Mouse (Mus musculus) splenic B cell, adult 2 months (primary cell): Measurements from ENCODE around the gene Nsmce4a.
"Not testable (repeated sequence)": the region's sequence is repeated elsewhere in the genome, so short reads cannot be mapped to it uniquely, and the experiment has no call there.

ENCODE experiments used
- DNase-seq: peaks from one replicate; pipeline ENCODE4 v3.0.0-alpha.2; 2011; ENCODE audit warnings: low read depth, low spot score
- H3K27me3 ChIP-seq: 2 replicates; pipeline ENCODE4 v1.6.1; 2012; ENCODE audit warnings: mild to moderate bottlenecking, low read length, moderate library complexity, mixed read lengths; ENCODE audit not compliant: control insufficient read depth, poor library complexity, insufficient read depth, severe bottlenecking
- H3K36me3 ChIP-seq: 2 replicates; pipeline ENCODE4 v1.6.1; 2012; ENCODE audit warnings: mild to moderate bottlenecking, low read length, moderate library complexity, mixed read lengths; ENCODE audit not compliant: control insufficient read depth, poor library complexity, insufficient read depth, severe bottlenecking

Gene Nsmce4a

DNA sequence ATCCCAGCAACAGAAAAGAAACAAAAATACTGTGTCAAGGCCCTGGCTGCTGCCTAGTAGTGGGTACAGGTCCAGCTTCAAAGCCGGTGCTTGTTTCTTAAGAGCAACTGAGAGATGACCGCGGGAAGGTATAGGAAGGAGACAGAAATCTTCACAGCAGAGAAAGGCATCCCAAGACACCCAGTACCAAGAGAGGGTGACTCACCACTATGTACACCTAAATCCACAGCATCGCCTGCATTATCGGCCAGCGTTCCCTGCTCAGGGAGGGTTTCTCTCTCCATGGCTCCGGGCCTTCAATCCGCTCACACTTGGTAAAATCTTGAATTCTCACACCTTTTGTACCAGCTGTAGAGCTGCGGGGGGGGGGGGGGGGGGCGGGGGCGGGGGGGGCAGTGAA lies at the start of gene Nsmce4a:
TSS of gene Nsmce4a (minus strand) at position 298 of the 400 bp plus-strand sequence.
- DNase-seq, result no peak
- no peaks in the 10 kb centered on the region for H3K27me3 ChIP-seq
- no peaks in the 10 kb centered on the region for H3K36me3 ChIP-seq

DNA sequence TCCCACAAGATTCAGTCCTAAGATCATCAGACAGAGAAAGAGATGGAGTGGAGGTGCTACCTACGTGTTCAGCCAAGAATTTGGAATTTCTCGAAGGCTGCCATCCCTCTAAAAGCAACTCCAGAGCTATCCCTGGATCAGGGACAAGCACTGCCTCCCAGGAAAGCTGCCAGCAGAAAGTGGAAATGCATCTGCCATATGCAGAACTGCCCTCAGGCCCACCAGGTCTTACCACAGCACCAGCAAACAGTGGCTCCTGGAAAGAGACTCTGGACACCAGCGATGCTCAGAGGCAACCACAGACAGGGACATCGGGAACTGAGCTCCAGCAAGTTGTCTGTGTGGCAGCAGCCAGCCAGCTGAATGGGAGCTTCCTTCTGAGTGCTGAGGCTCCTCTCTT lies 49.4 kb upstream of the Nsmce4a start:
- no peaks in the 10 kb centered on the region for H3K27me3 ChIP-seq
- no peak for DNase-seq
- no peaks in the 10 kb centered on the region for H3K36me3 ChIP-seq

DNA sequence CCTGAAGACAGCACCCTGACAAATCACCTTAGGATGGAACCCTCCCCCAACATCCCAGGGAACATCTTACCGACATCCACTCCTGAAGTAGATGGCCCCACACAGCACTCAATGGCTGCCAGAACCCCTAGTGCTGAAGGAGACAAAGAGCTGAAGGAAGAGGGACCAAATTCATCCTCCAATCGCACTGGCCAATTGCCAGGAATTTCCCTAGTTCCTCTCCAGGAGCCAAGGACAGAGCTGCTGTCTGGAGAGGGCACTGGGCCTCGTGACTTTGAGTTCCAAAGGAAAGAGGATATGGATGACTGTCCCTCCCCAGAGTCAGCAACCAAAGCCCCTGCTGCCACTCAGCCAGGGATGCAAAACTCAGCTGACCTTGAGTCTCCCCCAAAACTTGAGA lies 49.0 kb upstream of the Nsmce4a start:
- H3K27me3 ChIP-seq, result no peaks in the 10 kb centered on the region
- DNase-seq, result no peak
- no peaks in the 10 kb centered on the region for H3K36me3 ChIP-seq

DNA sequence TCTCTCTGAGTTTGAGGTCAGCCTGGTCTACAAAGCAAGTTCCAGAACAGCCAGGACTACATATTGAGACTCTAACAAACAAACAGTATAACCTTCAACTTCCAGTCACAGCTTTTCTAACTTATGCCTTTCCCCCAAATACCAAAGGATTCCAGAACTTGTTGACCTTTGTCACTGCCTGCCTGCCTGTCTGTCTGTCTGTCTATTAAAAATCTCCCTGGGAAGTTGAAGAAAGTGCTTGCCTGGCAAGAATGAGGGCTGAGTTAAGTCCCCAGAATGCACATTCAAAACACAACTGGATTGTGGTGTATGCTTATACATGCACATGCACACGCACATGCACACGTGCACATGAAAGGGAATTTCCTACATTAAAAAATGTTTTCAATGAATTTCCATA lies 48.1 kb upstream of the Nsmce4a start:
- no peaks in the 10 kb centered on the region for H3K27me3 ChIP-seq
- DNase-seq, result no peak
- no peaks in the 10 kb centered on the region for H3K36me3 ChIP-seq

DNA sequence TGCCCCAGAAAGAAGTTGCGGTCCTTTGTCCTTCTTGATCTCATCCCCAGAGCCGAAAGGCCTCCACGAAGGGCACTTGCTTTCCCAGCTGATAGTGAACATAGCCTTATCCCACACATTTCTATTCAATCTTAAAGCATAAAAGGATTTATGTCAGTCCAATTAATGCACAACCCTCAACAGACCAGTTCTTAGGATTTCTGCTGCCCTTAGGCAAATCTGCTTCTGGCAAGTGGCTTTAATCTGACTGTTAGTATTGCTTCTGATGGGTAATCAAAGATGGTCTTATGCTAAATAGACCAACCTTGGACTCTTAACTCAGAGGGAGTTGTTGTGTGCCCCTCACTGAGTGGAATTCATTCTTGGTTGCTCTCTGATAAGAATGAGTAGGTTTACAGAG lies 44.7 kb upstream of the Nsmce4a start:
- Histone ChIP-seq H3K36me3 (no peaks in the 10 kb centered on the region), H3K27me3 (no peaks in the 10 kb centered on the region)
- DNase-seq, result no peak

DNA sequence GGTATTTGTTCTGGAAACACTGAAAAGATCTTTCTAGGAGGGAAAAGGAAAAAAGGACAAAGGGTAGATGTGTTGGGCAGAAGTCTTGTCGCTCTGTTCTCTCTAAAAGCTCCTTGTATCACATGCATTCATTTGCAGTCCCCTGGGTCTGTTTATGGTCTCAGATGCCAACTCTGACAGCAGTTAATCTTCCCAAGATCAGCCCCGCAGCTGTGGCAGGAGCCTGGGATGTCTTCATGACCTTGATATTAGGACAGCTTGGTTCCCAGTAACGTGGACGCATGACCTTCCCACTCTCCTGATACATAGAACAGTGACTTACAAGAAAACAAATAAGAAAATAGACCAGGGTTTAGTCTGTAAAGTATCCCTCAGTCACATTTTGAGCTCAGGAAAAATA lies 41.1 kb upstream of the Nsmce4a start:
- Histone ChIP-seq H3K36me3 (no peaks in the 10 kb centered on the region), H3K27me3 (no peaks in the 10 kb centered on the region)
- no peak for DNase-seq

DNA sequence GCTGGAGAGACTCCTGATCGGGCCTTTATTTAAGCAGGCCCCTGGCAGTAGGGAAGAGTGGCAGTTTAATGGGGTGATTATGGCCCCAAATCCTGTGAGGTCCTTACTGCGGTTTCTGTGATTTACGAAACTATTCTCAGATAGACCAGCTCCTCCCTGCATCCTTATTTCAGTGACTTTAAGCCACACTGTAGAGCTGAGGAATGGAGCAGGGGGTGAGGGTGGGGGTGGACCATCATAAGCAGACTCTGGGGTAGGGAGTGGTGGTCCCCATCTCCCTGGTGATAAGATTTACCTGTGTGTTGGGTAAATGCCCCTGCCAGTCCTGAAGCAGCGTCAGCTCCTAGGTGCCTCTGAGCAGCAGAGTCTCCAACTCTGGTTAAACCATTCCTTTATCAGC lies 34.0 kb upstream of the Nsmce4a start:
- no peak for DNase-seq
- Histone ChIP-seq H3K36me3 (no peaks in the 10 kb centered on the region), H3K27me3 (no peaks in the 10 kb centered on the region)

DNA sequence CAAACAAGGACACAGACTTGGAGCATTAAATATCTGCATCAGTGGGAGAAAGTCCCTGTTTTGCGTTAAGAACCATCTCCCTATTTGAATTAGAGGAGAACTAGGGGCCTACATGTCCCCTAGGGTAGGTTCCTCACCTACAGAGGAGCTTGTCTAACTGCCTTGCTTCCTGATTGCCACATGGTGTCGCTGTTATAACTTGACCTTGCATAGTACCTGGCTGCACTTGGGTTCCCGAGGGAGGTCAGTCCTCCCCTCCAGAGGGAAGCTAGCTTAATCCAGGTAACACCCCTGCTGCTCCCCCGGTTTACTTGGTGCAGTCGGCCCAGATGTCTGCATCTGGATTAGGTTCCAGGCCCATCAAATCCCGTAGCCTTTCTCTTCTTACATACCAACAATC lies 32.2 kb upstream of the Nsmce4a start:
- no peaks in the 10 kb centered on the region for H3K27me3 ChIP-seq
- no peaks in the 10 kb centered on the region for H3K36me3 ChIP-seq
- peak; percentile 15 for DNase-seq

DNA sequence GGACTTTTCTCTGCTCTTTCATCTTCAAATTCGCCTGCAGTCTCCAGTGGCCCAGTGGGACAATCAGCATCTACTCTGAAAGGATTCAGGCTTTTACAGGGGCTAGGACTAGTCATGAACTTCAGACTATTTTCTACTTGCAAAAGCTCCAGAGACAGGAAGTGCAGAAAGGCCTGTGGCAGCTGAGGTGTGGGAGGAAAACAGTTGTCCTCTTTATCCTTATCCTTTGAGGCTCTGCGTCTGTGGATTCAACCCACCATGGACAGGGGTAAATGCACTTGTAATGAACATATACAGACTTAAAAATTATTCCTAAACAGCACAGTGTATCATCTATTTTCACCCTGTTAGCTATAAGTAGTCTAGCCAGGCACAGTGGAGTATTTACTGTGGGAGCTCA lies 31.5 kb upstream of the Nsmce4a start:
- no peaks in the 10 kb centered on the region for H3K36me3 ChIP-seq
- no peak for DNase-seq
- H3K27me3 ChIP-seq, result no peaks in the 10 kb centered on the region

DNA sequence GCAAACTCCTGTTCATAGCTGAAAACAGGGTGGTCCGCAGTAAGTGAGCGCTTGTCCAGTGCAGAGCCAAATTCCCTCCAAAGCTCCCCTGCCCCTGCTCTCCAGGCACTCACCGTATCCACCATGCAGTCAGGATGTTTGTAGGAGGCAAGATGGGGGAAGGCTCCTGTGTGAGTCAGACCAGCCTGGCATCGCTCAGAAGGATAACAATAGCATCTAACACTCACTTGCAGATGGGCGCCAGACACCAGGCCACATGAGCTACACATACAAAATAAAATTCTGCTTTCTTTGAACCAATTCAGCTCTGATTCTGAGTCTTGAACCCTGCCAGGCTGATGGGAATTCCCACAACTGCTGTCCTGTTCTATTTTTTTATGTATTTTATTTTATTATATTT lies 30.6 kb upstream of the Nsmce4a start:
- DNase-seq, result no peak
- H3K36me3 ChIP-seq, result no peaks in the 10 kb centered on the region
- no peaks in the 10 kb centered on the region; the same call in 1 of the 2 replicates for H3K27me3 ChIP-seq

DNA sequence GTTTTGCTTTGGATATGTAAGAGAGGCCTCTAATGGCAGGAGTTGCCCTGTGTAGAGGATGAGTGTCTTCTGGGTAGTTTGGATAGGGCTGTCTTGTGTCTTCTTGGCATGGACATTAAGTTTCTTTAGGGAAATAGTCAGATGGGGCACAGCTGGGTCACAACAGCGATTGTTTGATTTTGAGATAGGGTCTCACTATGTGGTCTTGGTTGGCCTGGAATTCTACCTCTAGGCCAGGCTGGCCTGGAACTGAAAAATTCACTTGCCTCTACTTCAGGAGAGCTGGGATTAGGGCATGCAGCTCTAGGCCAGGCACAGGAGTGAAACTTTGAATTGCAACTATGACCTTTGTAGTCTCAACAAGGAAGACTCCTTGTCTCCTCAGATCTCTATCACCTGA lies 29.9 kb upstream of the Nsmce4a start:
- DNase-seq, result no peak
- Histone ChIP-seq H3K36me3 (no peaks in the 10 kb centered on the region), H3K27me3 (no peaks in the 10 kb centered on the region; the same call in 1 of the 2 replicates)

DNA sequence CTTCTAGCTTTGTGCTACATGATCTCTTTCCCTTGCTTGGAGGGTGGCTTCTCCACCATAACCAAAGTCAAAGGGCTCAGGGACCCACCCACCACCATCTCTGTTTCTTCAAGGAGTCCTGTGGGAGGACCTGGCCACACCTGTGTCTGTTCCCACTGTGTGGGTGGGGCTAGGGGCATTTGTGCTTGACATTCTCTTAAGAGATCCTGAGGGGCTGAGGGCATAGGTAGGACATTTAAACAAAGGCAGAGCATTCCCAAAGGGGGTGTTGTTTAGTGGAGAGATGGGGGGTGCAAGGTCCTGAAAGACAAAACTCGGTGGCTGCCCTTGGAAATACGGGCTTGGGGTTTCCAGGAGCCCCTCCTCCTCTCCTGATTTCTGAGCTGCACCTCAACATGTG lies 27.6 kb upstream of the Nsmce4a start:
- no peak for DNase-seq
- no peaks in the 10 kb centered on the region for H3K36me3 ChIP-seq
- H3K27me3 ChIP-seq, result no peaks in the 10 kb centered on the region; the same call in 1 of the 2 replicates

DNA sequence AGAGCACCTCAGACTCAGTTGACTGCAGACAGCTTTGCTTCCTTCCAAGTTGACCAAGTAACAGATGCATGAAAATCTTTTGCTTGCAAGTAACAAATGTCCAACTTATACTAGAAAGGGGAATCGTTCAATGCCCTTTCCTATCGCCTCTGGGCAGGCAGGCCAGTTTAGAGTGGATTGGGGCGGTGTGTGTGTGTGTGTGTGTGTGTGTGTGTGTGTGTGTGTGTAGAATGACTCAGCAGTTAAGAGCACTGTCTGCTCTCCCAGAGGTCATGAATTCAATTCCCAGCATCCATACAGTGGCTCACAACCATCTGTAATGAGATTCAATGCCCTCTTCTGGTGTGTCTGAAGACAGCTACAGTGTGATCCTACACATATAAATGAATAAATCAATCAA lies 27.2 kb upstream of the Nsmce4a start:
- DNase-seq, result no peak

DNA sequence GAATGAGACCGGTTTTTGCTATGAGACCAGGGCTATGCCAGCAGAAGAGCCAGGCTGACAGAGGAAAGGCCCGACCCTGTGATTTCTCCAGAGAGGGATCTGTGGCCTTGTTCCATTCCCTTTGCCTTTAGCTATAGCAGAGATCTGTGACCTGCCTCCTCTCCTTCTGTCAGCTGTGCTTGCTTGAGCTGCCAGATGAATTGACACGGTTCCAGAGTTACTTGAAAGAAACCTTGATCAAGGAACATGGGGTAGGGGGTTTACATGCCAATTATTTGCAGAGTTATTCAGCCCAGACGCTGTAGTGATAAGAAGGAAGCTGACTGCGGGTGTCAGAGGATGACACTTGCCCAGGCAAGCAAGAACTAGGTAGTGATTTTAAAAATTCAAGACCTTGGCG lies 24.6 kb upstream of the Nsmce4a start:
- H3K36me3 ChIP-seq, result no peaks in the 10 kb centered on the region
- no peaks in the 10 kb centered on the region; the same call in 1 of the 2 replicates for H3K27me3 ChIP-seq
- no peak for DNase-seq

More for the DNA sequence above, 27.2 kb upstream of the Nsmce4a start:
- Histone ChIP-seq H3K27me3 (no peaks in the 10 kb centered on the region; the same call in 1 of the 2 replicates), H3K36me3 (no peaks in the 10 kb centered on the region)

DNA sequence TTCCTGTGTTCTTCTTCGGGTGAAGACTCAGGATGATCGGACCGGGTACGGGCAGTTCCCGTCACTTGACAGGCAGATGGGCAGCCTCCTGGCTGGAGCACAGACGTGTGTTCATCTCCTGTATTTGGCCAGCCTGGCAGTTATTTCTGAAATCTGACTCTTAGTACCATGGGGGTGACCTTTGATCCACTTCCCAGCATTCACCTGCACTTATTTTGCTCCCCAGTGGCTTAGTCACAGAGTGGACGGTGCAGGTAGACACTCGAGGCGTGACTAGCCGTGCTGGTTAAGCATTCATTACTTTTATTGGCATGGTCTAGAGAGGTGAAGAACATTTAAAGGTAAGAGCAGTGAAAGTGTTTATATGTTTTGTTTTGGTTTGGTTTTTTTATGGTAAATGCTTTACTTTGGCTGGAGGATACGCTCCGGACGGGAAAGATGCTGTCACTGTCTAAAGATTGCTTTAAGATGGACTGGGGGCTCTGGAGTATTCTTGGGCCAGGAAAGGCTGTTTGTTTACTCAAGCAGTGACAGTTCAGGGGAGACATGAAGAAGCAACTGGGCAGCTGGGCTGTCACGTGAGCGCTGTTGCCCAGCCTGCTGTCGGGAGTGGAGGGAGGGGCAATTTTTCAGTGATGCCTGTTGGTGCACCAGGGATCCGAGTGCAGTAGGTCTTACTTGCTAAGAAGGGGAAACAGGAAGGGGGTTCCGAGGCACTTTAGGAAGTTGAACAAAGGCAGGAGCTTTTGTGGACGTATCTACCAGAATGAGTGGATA lies 23.3 kb upstream of the Nsmce4a start:
- not testable (repeated sequence) for DNase-seq, H3K27me3 ChIP-seq, H3K36me3 ChIP-seq
